Mouse (Mus musculus) ES-Bruce4 (cell line): ENCODE results near the gene Col13a1.

Source experiments
- CTCF ChIP-seq: IDR thresholded peaks from one replicate; pipeline ENCODE4 v1.8.1; 2011; ENCODE audit warnings: low read depth, low read length
- EP300 ChIP-seq: IDR thresholded peaks from 2 replicates; pipeline ENCODE4 v1.6.1; 2011; ENCODE audit warnings: low read depth, low read length; ENCODE audit not compliant: insufficient read depth

- no peak for TF ChIP-seq CTCF
- no peak for TF ChIP-seq EP300
These were observed 36.2 kb downstream of the Col13a1 start for GRCm38 (mm10) chr10:61942719-61943118.
